Mouse (Mus musculus): ENCODE data around the gene Msh2.

GRCm38 (mm10) chr17:87677656-87678055, 5.5 kb downstream of the Msh2 start:
- TF ChIP-seq CTCF (IDR thresholded peaks at IDR 0.05; ENCODE audit: extremely low read depth, insufficient read depth, insufficient read length, insufficient replicate concordance) = no peak
- no peak for TF ChIP-seq POLR2A (IDR thresholded peaks at IDR 0.05; ENCODE audit: low read depth, low read length)

All from spleen, adult 2 months (tissue).